Comparison of ENCODE assay signal across 1 mouse cellular context in genomic region chr9:116175488-116176115, GRCm38 (mm10).
TF ChIP-seq lines count a peak whose summit lies in the region.

No protein-coding gene starts in this region.

TF ChIP-seq in CH12.LX, 34 proteins besides CTCF, POLR2A, EP300 and RAD21 (continued from another document):
- peak; percentile 39; the same call in 1 of the 2 replicates for TF ChIP-seq SIN3A (IDR thresholded peaks at IDR 0.05; ENCODE audit: low read length)
- no peak for TF ChIP-seq PAX5 (IDR thresholded peaks at IDR 0.05; ENCODE audit: low read length)
- TF ChIP-seq MEF2A (IDR thresholded peaks at IDR 0.05; ENCODE audit: borderline replicate concordance, low read depth, low read length) = no peak
- peak; percentile 47; the same call in 1 of the 2 replicates for TF ChIP-seq CHD2 (IDR thresholded peaks at IDR 0.05; ENCODE audit: low read length)
- TF ChIP-seq BHLHE40 (IDR thresholded peaks at IDR 0.05; ENCODE audit: low read depth, low read length) = peak; percentile 41
